Mouse (Mus musculus): ENCODE measurements around the gene Urad.

Urad gene

GRCm38 (mm10) chr5:147322183-147322582 is at the start of gene Urad:
Gene Urad (minus strand): TSS chr5:147322440.
- no peak for DNase-seq (ENCODE audit: low spot score)

GRCm38 (mm10) chr5:147370276-147370675 is 48.0 kb upstream of the Urad start:
- no peak for DNase-seq (ENCODE audit: low spot score)

- no peak for DNase-seq (ENCODE audit: low spot score)
Measured at GRCm38 (mm10) chr5:147368221-147368620, 46.0 kb upstream of the Urad start.

- no peak for DNase-seq (ENCODE audit: low spot score)
Measured at GRCm38 (mm10) chr5:147365995-147366765, 43.9 kb upstream of the Urad start.

GRCm38 (mm10) chr5:147363054-147363453 is 40.8 kb upstream of the Urad start:
- DNase-seq (ENCODE audit: low spot score): no peak

- DNase-seq (ENCODE audit: low spot score): no peak
Measured at GRCm38 (mm10) chr5:147358481-147358880, 36.2 kb upstream of the Urad start.

- DNase-seq (ENCODE audit: low spot score): no peak
Measured at GRCm38 (mm10) chr5:147357536-147357935, 35.3 kb upstream of the Urad start.

GRCm38 (mm10) chr5:147356260-147357055 is 34.2 kb upstream of the Urad start:
- DNase-seq (ENCODE audit: low spot score): no peak

- DNase-seq (ENCODE audit: low spot score): no peak
Measured at GRCm38 (mm10) chr5:147355788-147356187, 33.5 kb upstream of the Urad start.

- no peak for DNase-seq (ENCODE audit: low spot score)
Measured at GRCm38 (mm10) chr5:147354985-147355384, 32.7 kb upstream of the Urad start.

GRCm38 (mm10) chr5:147354161-147354780 is 32.0 kb upstream of the Urad start:
- no peak for DNase-seq (ENCODE audit: low spot score)

GRCm38 (mm10) chr5:147351931-147352330 is 29.7 kb upstream of the Urad start:
- DNase-seq (ENCODE audit: low spot score): no peak

- no peak for DNase-seq (ENCODE audit: low spot score)
Measured at GRCm38 (mm10) chr5:147345981-147346380, 23.7 kb upstream of the Urad start.

- DNase-seq (ENCODE audit: low spot score): no peak
Measured at GRCm38 (mm10) chr5:147343904-147344303, 21.7 kb upstream of the Urad start.

GRCm38 (mm10) chr5:147342901-147343300 is 20.7 kb upstream of the Urad start:
- no peak for DNase-seq (ENCODE audit: low spot score)

GRCm38 (mm10) chr5:147340741-147341414 is 18.6 kb upstream of the Urad start:
- no peak for DNase-seq (ENCODE audit: low spot score)

GRCm38 (mm10) chr5:147339560-147339959 is 17.3 kb upstream of the Urad start:
- no peak for DNase-seq (ENCODE audit: low spot score)

- DNase-seq (ENCODE audit: low spot score): no peak
Measured at GRCm38 (mm10) chr5:147338967-147339366, 16.7 kb upstream of the Urad start.

- DNase-seq (ENCODE audit: low spot score): no peak
Measured at GRCm38 (mm10) chr5:147332711-147333110, 10.5 kb upstream of the Urad start.

- DNase-seq (ENCODE audit: low spot score): peak; percentile 29
Measured at GRCm38 (mm10) chr5:147331547-147331946, 9.3 kb upstream of the Urad start.

- no peak for DNase-seq (ENCODE audit: low spot score)
Measured at GRCm38 (mm10) chr5:147329946-147330345, 7.7 kb upstream of the Urad start.

- no peak for DNase-seq (ENCODE audit: low spot score)
Measured at GRCm38 (mm10) chr5:147327636-147328035, 5.4 kb upstream of the Urad start.
